Mouse (Mus musculus): ENCODE results near the gene Ephb4. TPM values are rescaled to one million over a fixed set of nuclear protein-coding genes. Genes with fewer than 3 reads are reported as not detected.

Ephb4 gene
- polyA plus RNA-seq, 1 experiment from 2014 or later = 46.4 TPM

GRCm38 (mm10) chr5:137307071-137307912 lies 42.6 kb upstream of the Ephb4 start, which contains the start of gene Srrt:
Gene Srrt (minus strand): TSS chr5:137307674.
- DNase-seq (ENCODE audit: low spot score) (peak; percentile 96), ATAC-seq (replicated peaks; ENCODE audit: insufficient number of reproducible peaks, low FRiP score, low TSS enrichment, low read depth) (peak; percentile 77)
- peak within 1 kb of the TSS; percentile 60 for H3K4me2 ChIP-seq (ENCODE audit: low read depth, low read length)
- H3K4me1 ChIP-seq (ENCODE audit: control insufficient read depth, insufficient read depth, low read length) = peaks cover 4% of the 10 kb centered on the region; the same call in 1 of the 2 replicates
- no peaks in the 10 kb centered on the region for H3K9me3 ChIP-seq (replicated peaks; ENCODE audit: control insufficient read depth, low read length)
- peaks cover 13% of the 10 kb centered on the region for H3K36me3 ChIP-seq (replicated peaks; ENCODE audit: control insufficient read depth, insufficient read depth, low read depth, low read length)
- no peaks in the 10 kb centered on the region for H3K27me3 ChIP-seq (ENCODE audit: control insufficient read depth, insufficient read depth, low read length)
- H3K27ac ChIP-seq (replicated peaks; ENCODE audit: low read depth, low read length) = peak within 1 kb of the TSS; percentile 91
- WGBS = under 1% methylated on average over 54 of the region's 72 CpGs
- peak within 1 kb of the TSS; percentile 97 for H3K9ac ChIP-seq (replicated peaks; ENCODE audit: low read length)
- H3K4me3 ChIP-seq (ENCODE audit: low read depth, low read length) = peak within 1 kb of the TSS; percentile 92

- DNase-seq (ENCODE audit: low spot score) (no peak), ATAC-seq (replicated peaks; ENCODE audit: insufficient number of reproducible peaks, low FRiP score, low TSS enrichment, low read depth) (no peak)
- Histone ChIP-seq H3K9ac (replicated peaks; ENCODE audit: low read length) (peak overlapping the region; percentile 22; the same call in 1 of the 2 replicates), H3K27me3 (ENCODE audit: control insufficient read depth, insufficient read depth, low read length) (no peaks in the 10 kb centered on the region), H3K4me2 (ENCODE audit: low read depth, low read length) (peak overlapping the region; percentile 60; the same call in 1 of the 2 replicates), H3K4me1 (ENCODE audit: control insufficient read depth, insufficient read depth, low read length) (peaks cover 10% of the 10 kb centered on the region), H3K9me3 (replicated peaks; ENCODE audit: control insufficient read depth, low read length) (no peaks in the 10 kb centered on the region), H3K27ac (replicated peaks; ENCODE audit: low read depth, low read length) (peak overlapping the region; percentile 91; the same call in 1 of the 2 replicates), H3K4me3 (ENCODE audit: low read depth, low read length) (peak overlapping the region; percentile 92; the same call in 1 of the 2 replicates), H3K36me3 (replicated peaks; ENCODE audit: control insufficient read depth, insufficient read depth, low read depth, low read length) (peaks cover 6% of the 10 kb centered on the region)
- 93% methylated on average over 4 of the region's 4 CpGs for WGBS
Measured at GRCm38 (mm10) chr5:137308356-137308755, 41.6 kb upstream of the Ephb4 start.

GRCm38 (mm10) chr5:137313466-137314192 lies 36.3 kb upstream of the Ephb4 start:
- 1% methylated on average over 22 of the region's 22 CpGs for WGBS
- H3K27ac ChIP-seq (replicated peaks; ENCODE audit: low read depth, low read length) = peak overlapping the region; percentile 68
- H3K4me3 ChIP-seq (ENCODE audit: low read depth, low read length) = peak overlapping the region; percentile 76
- peaks cover 5% of the 10 kb centered on the region for H3K36me3 ChIP-seq (replicated peaks; ENCODE audit: control insufficient read depth, insufficient read depth, low read depth, low read length)
- peak overlapping the region; percentile 91 for H3K9ac ChIP-seq (replicated peaks; ENCODE audit: low read length)
- no peaks in the 10 kb centered on the region for H3K27me3 ChIP-seq (ENCODE audit: control insufficient read depth, insufficient read depth, low read length)
- peaks cover 15% of the 10 kb centered on the region for H3K4me1 ChIP-seq (ENCODE audit: control insufficient read depth, insufficient read depth, low read length)
- ATAC-seq (replicated peaks; ENCODE audit: insufficient number of reproducible peaks, low FRiP score, low TSS enrichment, low read depth) = peak; percentile 26; the same call in 1 of the 2 replicates
- H3K9me3 ChIP-seq (replicated peaks; ENCODE audit: control insufficient read depth, low read length) = no peaks in the 10 kb centered on the region
- no peak for DNase-seq (ENCODE audit: low spot score)
- peak overlapping the region; percentile 90 for H3K4me2 ChIP-seq (ENCODE audit: low read depth, low read length)

GRCm38 (mm10) chr5:137314193-137315083 lies 35.5 kb upstream of the Ephb4 start, which contains the start of gene Trip6:
Gene Trip6 (minus strand): TSS chr5:137314404.
- DNase-seq (ENCODE audit: low spot score) (peak; percentile 99), ATAC-seq (replicated peaks; ENCODE audit: insufficient number of reproducible peaks, low FRiP score, low TSS enrichment, low read depth) (peak; percentile 89)
- 10% methylated on average over 30 of the region's 30 CpGs for WGBS
- Histone ChIP-seq H3K27me3 (ENCODE audit: control insufficient read depth, insufficient read depth, low read length) (no peaks in the 10 kb centered on the region), H3K4me3 (ENCODE audit: low read depth, low read length) (peak within 1 kb of the TSS; percentile 76), H3K9ac (replicated peaks; ENCODE audit: low read length) (peak within 1 kb of the TSS; percentile 91), H3K4me1 (ENCODE audit: control insufficient read depth, insufficient read depth, low read length) (peaks cover 15% of the 10 kb centered on the region), H3K9me3 (replicated peaks; ENCODE audit: control insufficient read depth, low read length) (no peaks in the 10 kb centered on the region), H3K27ac (replicated peaks; ENCODE audit: low read depth, low read length) (peak within 1 kb of the TSS; percentile 68), H3K4me2 (ENCODE audit: low read depth, low read length) (peak within 1 kb of the TSS; percentile 90), H3K36me3 (replicated peaks; ENCODE audit: control insufficient read depth, insufficient read depth, low read depth, low read length) (no peaks in the 10 kb centered on the region; the same call in 1 of the 2 replicates)

GRCm38 (mm10) chr5:137315084-137315903 lies 34.6 kb upstream of the Ephb4 start:
- 39% methylated on average over 30 of the region's 30 CpGs for WGBS
- no peaks in the 10 kb centered on the region; the same call in 1 of the 2 replicates for H3K36me3 ChIP-seq (replicated peaks; ENCODE audit: control insufficient read depth, insufficient read depth, low read depth, low read length)

GRCm38 (mm10) chr5:137317361-137317760 lies 32.5 kb upstream of the Ephb4 start:
- H3K4me1 ChIP-seq (ENCODE audit: control insufficient read depth, insufficient read depth, low read length) = peaks cover 15% of the 10 kb centered on the region
- WGBS = 89% methylated on average over 8 of the region's 8 CpGs
- H3K9ac ChIP-seq (replicated peaks; ENCODE audit: low read length) = no peak overlapping the region
- H3K27me3 ChIP-seq (ENCODE audit: control insufficient read depth, insufficient read depth, low read length) = no peaks in the 10 kb centered on the region
- no peak for DNase-seq (ENCODE audit: low spot score)
- H3K9me3 ChIP-seq (replicated peaks; ENCODE audit: control insufficient read depth, low read length) = no peaks in the 10 kb centered on the region
- H3K36me3 ChIP-seq (replicated peaks; ENCODE audit: control insufficient read depth, insufficient read depth, low read depth, low read length) = no peaks in the 10 kb centered on the region
- no peak overlapping the region for H3K4me2 ChIP-seq (ENCODE audit: low read depth, low read length)
- no peak overlapping the region for H3K27ac ChIP-seq (replicated peaks; ENCODE audit: low read depth, low read length)
- no peak overlapping the region for H3K4me3 ChIP-seq (ENCODE audit: low read depth, low read length)
- no peak for ATAC-seq (replicated peaks; ENCODE audit: insufficient number of reproducible peaks, low FRiP score, low TSS enrichment, low read depth)

More at GRCm38 (mm10) chr5:137315084-137315903, 34.6 kb upstream of the Ephb4 start:
- ATAC-seq (replicated peaks; ENCODE audit: insufficient number of reproducible peaks, low FRiP score, low TSS enrichment, low read depth) (peak; percentile 40; the same call in 1 of the 2 replicates), DNase-seq (ENCODE audit: low spot score) (peak; percentile 47)
- Histone ChIP-seq H3K9ac (replicated peaks; ENCODE audit: low read length) (peak overlapping the region; percentile 91), H3K4me3 (ENCODE audit: low read depth, low read length) (no peak overlapping the region), H3K9me3 (replicated peaks; ENCODE audit: control insufficient read depth, low read length) (no peaks in the 10 kb centered on the region), H3K4me2 (ENCODE audit: low read depth, low read length) (no peak overlapping the region), H3K27ac (replicated peaks; ENCODE audit: low read depth, low read length) (peak overlapping the region; percentile 68), H3K27me3 (ENCODE audit: control insufficient read depth, insufficient read depth, low read length) (no peaks in the 10 kb centered on the region), H3K4me1 (ENCODE audit: control insufficient read depth, insufficient read depth, low read length) (peaks cover 15% of the 10 kb centered on the region)

- Histone ChIP-seq H3K36me3 (replicated peaks; ENCODE audit: control insufficient read depth, insufficient read depth, low read depth, low read length) (no peaks in the 10 kb centered on the region), H3K9me3 (replicated peaks; ENCODE audit: control insufficient read depth, low read length) (no peaks in the 10 kb centered on the region), H3K27ac (replicated peaks; ENCODE audit: low read depth, low read length) (no peak overlapping the region), H3K4me3 (ENCODE audit: low read depth, low read length) (no peak overlapping the region), H3K4me2 (ENCODE audit: low read depth, low read length) (no peak overlapping the region), H3K9ac (replicated peaks; ENCODE audit: low read length) (no peak overlapping the region), H3K27me3 (ENCODE audit: control insufficient read depth, insufficient read depth, low read length) (no peaks in the 10 kb centered on the region), H3K4me1 (ENCODE audit: control insufficient read depth, insufficient read depth, low read length) (peaks cover 9% of the 10 kb centered on the region)
- 97% methylated on average over 1 of the region's 1 CpGs for WGBS
- ATAC-seq (replicated peaks; ENCODE audit: insufficient number of reproducible peaks, low FRiP score, low TSS enrichment, low read depth) (no peak), DNase-seq (ENCODE audit: low spot score) (no peak)
Measured at GRCm38 (mm10) chr5:137318570-137318969, 31.3 kb upstream of the Ephb4 start.

All from embryonic facial prominence, embryonic 11.5 days (tissue).